Mouse (Mus musculus): Measurements from ENCODE around the gene 1500009L16Rik.

GRCm38 (mm10) chr10:83688215-83688614 lies 34.5 kb upstream of the 1500009L16Rik start:
- TF ChIP-seq CTCF (IDR thresholded peaks at IDR 0.05; ENCODE audit: low read depth) (no peak), EP300 (optimal IDR thresholded peaks at IDR 0.05) (no peak)

All from stomach, postnatal 0 days (tissue).